Mouse (Mus musculus) macrophage (primary cell): Measurements from ENCODE around the gene Tas2r137. TPM values are rescaled to one million over a fixed set of nuclear protein-coding genes. Genes with fewer than 3 reads are reported as not detected.
A peak's percentile ranks its signal among the peaks of the same experiment; 100 is the strongest.

ENCODE experiments used
- H3K27ac ChIP-seq: fragments of 350-480 bp; formaldehyde crosslinking; 2 replicates; pipeline ENCODE4 v1.9.0; 2021
- H3K36me3 ChIP-seq: fragments of 350-480 bp; formaldehyde crosslinking; 2 replicates; pipeline ENCODE4 v1.9.0; 2021; ENCODE audit errors: inconsistent target
- H3K4me3 ChIP-seq: fragments of 350-480 bp; formaldehyde crosslinking; 2 replicates; pipeline ENCODE4 v1.9.0; 2021; ENCODE audit errors: inconsistent target
- H3K79me2 ChIP-seq: fragments of 350-480 bp; formaldehyde crosslinking; 2 replicates; pipeline ENCODE4 v1.9.0; 2021; ENCODE audit errors: inconsistent target
- WGBS: methylation state at CpG from one replicate; pipeline ENCODE4 v1.1.7; 2026; ENCODE audit warnings: inconsistent platforms; ENCODE audit not compliant: missing documents; 5-methylcytosine and 5-hydroxymethylcytosine counted together
- polyA plus RNA-seq: library from polyadenylated mRNA; stranded (reverse); fragments of 250-400 nt; gene quantifications from 3 replicates; pipeline ENCODE4 v1.2.4, GENCODE M21; 2018; ENCODE audit warnings: inconsistent platforms
- total RNA-seq, 78 experiments: library from RNA; depleted of rRNA; stranded (reverse); fragments of 250-400 nt; gene quantifications; 1 replicate in 9 of 78; 2 replicates in 24 of 78; 3 replicates in 43 of 78; 4 replicates in 2 of 78; pipeline ENCODE4 v1.2.4; 2018; ENCODE audit warnings: inconsistent platforms in 56 of 78

Gene Tas2r137
- total RNA-seq (2018; cell fraction: chromatin; rRNA removed), result 1 to 10 TPM in 11 of 26 experiments, under 1 TPM in 1, not detected in 14; 0.91 to 3.3 (median 1.7) TPM
- total RNA-seq (2018; cell fraction: cytosol; rRNA removed), result under 1 TPM in 2 of 26 experiments, not detected in 24; 0.17 to 0.18 TPM
- 1 to 10 TPM in 10 of 26 experiments, under 1 TPM in 2, not detected in 14; 0.47 to 2.7 (median 1.3) TPM for total RNA-seq (2018; cell fraction: nucleus; rRNA removed)
- polyA plus RNA-seq, result not detected in 3 replicates

- Histone ChIP-seq H3K36me3 (no peaks in the 10 kb centered on the region), H3K4me3 (no peak within 1 kb of the TSS), H3K79me2 (no peaks in the 10 kb centered on the region), H3K27ac (no peak within 1 kb of the TSS)
Measured at GRCm38 (mm10) chr6:40490933-40491332, at the start of gene Tas2r137. Gene Tas2r137, plus strand, starts transcription at chr6:40491233.

- Histone ChIP-seq H3K4me3 (no peak overlapping the region), H3K27ac (no peak overlapping the region), H3K36me3 (no peaks in the 10 kb centered on the region), H3K79me2 (no peaks in the 10 kb centered on the region)
- WGBS, result 90% methylated on average over 2 of the region's 3 CpGs
Measured at GRCm38 (mm10) chr6:40441276-40441675, 49.8 kb upstream of the Tas2r137 start.

GRCm38 (mm10) chr6:40441755-40442154 is 49.3 kb upstream of the Tas2r137 start:
- H3K79me2 ChIP-seq, result no peaks in the 10 kb centered on the region
- H3K27ac ChIP-seq, result no peak overlapping the region
- WGBS, result 53% methylated on average over 3 of the region's 3 CpGs
- H3K36me3 ChIP-seq, result no peaks in the 10 kb centered on the region
- H3K4me3 ChIP-seq, result no peak overlapping the region

GRCm38 (mm10) chr6:40443281-40443928 is 47.6 kb upstream of the Tas2r137 start:
- no peaks in the 10 kb centered on the region for H3K79me2 ChIP-seq
- WGBS, result 38% methylated on average over 10 of the region's 10 CpGs
- no peak overlapping the region for H3K4me3 ChIP-seq
- no peak overlapping the region for H3K27ac ChIP-seq
- H3K36me3 ChIP-seq, result no peaks in the 10 kb centered on the region

GRCm38 (mm10) chr6:40448626-40449025 is 42.4 kb upstream of the Tas2r137 start:
- H3K36me3 ChIP-seq, result no peaks in the 10 kb centered on the region
- no peaks in the 10 kb centered on the region for H3K79me2 ChIP-seq
- H3K4me3 ChIP-seq, result no peak overlapping the region
- no peak overlapping the region for H3K27ac ChIP-seq

GRCm38 (mm10) chr6:40454436-40455041 is 36.5 kb upstream of the Tas2r137 start:
- Histone ChIP-seq H3K79me2 (no peaks in the 10 kb centered on the region), H3K27ac (no peak overlapping the region), H3K4me3 (no peak overlapping the region), H3K36me3 (no peaks in the 10 kb centered on the region)
- WGBS, result 27% methylated on average over 7 of the region's 7 CpGs

GRCm38 (mm10) chr6:40465710-40466109 is 25.3 kb upstream of the Tas2r137 start:
- H3K79me2 ChIP-seq, result no peaks in the 10 kb centered on the region
- WGBS, result 49% methylated on average over 6 of the region's 6 CpGs

GRCm38 (mm10) chr6:40470916-40471719 is 19.9 kb upstream of the Tas2r137 start, which contains the start of gene Ssbp1:
Gene Ssbp1, plus strand, starts transcription at chr6:40471352.
- WGBS, result 1% methylated on average over 53 of the region's 54 CpGs
- Histone ChIP-seq H3K79me2 (peaks cover 20% of the 10 kb centered on the region), H3K36me3 (peaks cover 17% of the 10 kb centered on the region), H3K27ac (peak within 1 kb of the TSS; percentile 74), H3K4me3 (peak within 1 kb of the TSS; percentile 74)

More at GRCm38 (mm10) chr6:40465710-40466109, 25.3 kb upstream of the Tas2r137 start:
- Histone ChIP-seq H3K4me3 (no peak overlapping the region), H3K36me3 (no peaks in the 10 kb centered on the region), H3K27ac (no peak overlapping the region)

- peak overlapping the region; percentile 74 for H3K27ac ChIP-seq
Measured at GRCm38 (mm10) chr6:40471720-40472010, 19.4 kb upstream of the Tas2r137 start.

GRCm38 (mm10) chr6:40476132-40476531 is 14.9 kb upstream of the Tas2r137 start:
- H3K4me3 ChIP-seq, result no peak overlapping the region
- peaks cover 47% of the 10 kb centered on the region for H3K36me3 ChIP-seq
- peaks cover 20% of the 10 kb centered on the region for H3K79me2 ChIP-seq
- H3K27ac ChIP-seq, result peak overlapping the region; percentile 7; the same call in 1 of the 2 replicates
- WGBS, result 42% methylated on average over 4 of the region's 4 CpGs

More at GRCm38 (mm10) chr6:40471720-40472010, 19.4 kb upstream of the Tas2r137 start:
- WGBS, result 1% methylated on average over 7 of the region's 7 CpGs
- H3K4me3 ChIP-seq, result peak overlapping the region; percentile 74
- peaks cover 20% of the 10 kb centered on the region for H3K79me2 ChIP-seq
- peaks cover 20% of the 10 kb centered on the region for H3K36me3 ChIP-seq

- Histone ChIP-seq H3K79me2 (no peaks in the 10 kb centered on the region; the same call in 1 of the 2 replicates), H3K27ac (no peak overlapping the region), H3K4me3 (no peak overlapping the region), H3K36me3 (peaks cover 66% of the 10 kb centered on the region)
- 80% methylated on average over 1 of the region's 1 CpGs for WGBS
Measured at GRCm38 (mm10) chr6:40479705-40480104, 11.3 kb upstream of the Tas2r137 start.

- Histone ChIP-seq H3K4me3 (no peak overlapping the region), H3K36me3 (peaks cover 50% of the 10 kb centered on the region), H3K79me2 (no peaks in the 10 kb centered on the region; the same call in 1 of the 2 replicates), H3K27ac (no peak overlapping the region)
- WGBS, result 91% methylated on average over 5 of the region's 5 CpGs
Measured at GRCm38 (mm10) chr6:40482318-40482717, 8.7 kb upstream of the Tas2r137 start.

GRCm38 (mm10) chr6:40493229-40493628 is 2.2 kb downstream of the Tas2r137 start, which contains the start of gene Tas2r108:
Gene Tas2r108, plus strand, starts transcription at chr6:40493529.
- Histone ChIP-seq H3K79me2 (no peaks in the 10 kb centered on the region), H3K4me3 (no peak within 1 kb of the TSS), H3K27ac (no peak within 1 kb of the TSS), H3K36me3 (no peaks in the 10 kb centered on the region)
- WGBS, result 96% methylated on average over 3 of the region's 3 CpGs

GRCm38 (mm10) chr6:40519408-40519807 is 28.4 kb downstream of the Tas2r137 start, which contains the start of gene Prss37:
Gene Prss37, minus strand, starts transcription at chr6:40519508.
- Histone ChIP-seq H3K79me2 (no peaks in the 10 kb centered on the region), H3K36me3 (no peaks in the 10 kb centered on the region), H3K4me3 (no peak within 1 kb of the TSS), H3K27ac (no peak within 1 kb of the TSS)
- WGBS, result 100% methylated on average over 1 of the region's 1 CpGs
